ENCODE assay signal across 9 mouse cellular contexts in the genomic region with DNA sequence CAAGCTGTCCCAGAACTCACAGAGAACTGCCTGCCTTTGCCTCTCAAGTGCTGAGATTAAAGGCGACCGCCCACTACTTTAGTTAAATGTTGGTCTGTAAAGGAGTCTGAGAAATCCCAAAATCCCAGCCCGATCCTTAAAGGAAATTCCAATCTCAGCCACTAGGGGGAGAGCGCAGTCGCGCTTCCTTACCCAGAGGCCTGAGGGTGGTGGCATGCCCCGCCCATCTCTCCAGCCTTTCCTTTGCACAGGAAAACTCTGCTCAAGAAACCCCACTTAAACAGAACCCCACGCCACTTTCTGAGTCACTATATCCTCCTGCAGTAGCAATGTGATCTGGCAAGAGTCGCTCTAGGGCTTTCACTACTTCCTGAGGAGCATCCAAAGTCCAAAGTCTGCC. TPM values are rescaled to one million over a fixed set of nuclear protein-coding genes. Genes with fewer than 3 reads are reported as not detected.
DNase-seq lines count a peak whose midpoint lies in the region; ATAC-seq and TF ChIP-seq lines count a peak whose summit lies in the region.
"Had no signal": no experiment of that assay in that cellular context is flagged by ENCODE, and none has a peak within 500 bp of the region (broad histone marks: within the 10 kb centered on the region; RNA-seq: fewer than 3 reads in every experiment).

No protein-coding gene starts in this region.

- 3% methylated on average over 9 of the region's 9 CpGs for WGBS in limb, embryonic 13.5 days
- WGBS in midbrain, embryonic 13.5 days = 2% methylated on average over 9 of the region's 9 CpGs
- WGBS in spleen, adult 2 months = 2% methylated on average over 9 of the region's 9 CpGs

- no peaks in the 10 kb centered on the region for H3K36me3 ChIP-seq in limb, embryonic 13.5 days
- H3K36me3 ChIP-seq in midbrain, embryonic 13.5 days = no peaks in the 10 kb centered on the region
- H3K36me3 ChIP-seq in spleen, adult 2 months (ENCODE audit: control insufficient read depth, insufficient read depth, low read length) = no peaks in the 10 kb centered on the region

- peak; percentile 38 for ATAC-seq in activated CD4-positive, CD25-positive, alpha-beta regulatory T cell, adult 4 months
- peak; percentile 61 for ATAC-seq in inflammation-experienced regulatory T-cells, adult 6 months
- ATAC-seq in limb, embryonic 13.5 days (ENCODE audit: low FRiP score, low read depth) = peak; percentile 58; the same call in 1 of the 2 replicates
- ATAC-seq in midbrain, embryonic 13.5 days = peak; percentile 65

- H3K27ac ChIP-seq in limb, embryonic 13.5 days = peak overlapping the region; percentile 59
- no peak overlapping the region for H3K27ac ChIP-seq in midbrain, embryonic 13.5 days
- 0 out of 2 replicates have a peak overlapping the region, but pooled peaks have one; percentile 12 for H3K27ac ChIP-seq in spleen, adult 2 months (ENCODE audit: insufficient read depth, low read length)

- no peaks in the 10 kb centered on the region for H3K9me3 ChIP-seq in limb, embryonic 13.5 days
- no peaks in the 10 kb centered on the region for H3K9me3 ChIP-seq in midbrain, embryonic 13.5 days

- TF ChIP-seq CTCF in spleen, adult 2 months (IDR thresholded peaks at IDR 0.05; ENCODE audit: extremely low read depth, insufficient read depth, insufficient read length, insufficient replicate concordance) = peak; percentile 69; the same call in 1 of the 2 replicates

- peak overlapping the region; percentile 39 for H3K4me2 ChIP-seq in limb, embryonic 13.5 days (replicated peaks)
- H3K4me2 ChIP-seq in midbrain, embryonic 13.5 days (replicated peaks) = no peak overlapping the region

- no peaks in the 10 kb centered on the region for H3K27me3 ChIP-seq in limb, embryonic 13.5 days
- H3K27me3 ChIP-seq in midbrain, embryonic 13.5 days = no peaks in the 10 kb centered on the region
- no peaks in the 10 kb centered on the region for H3K27me3 ChIP-seq in spleen, adult 2 months (ENCODE audit: control insufficient read depth, insufficient read depth, low read length)

- TF ChIP-seq POLR2A in spleen, adult 2 months (IDR thresholded peaks at IDR 0.05; ENCODE audit: low read depth, low read length) = no peak

- peak overlapping the region; percentile 65; the same call in 1 of the 2 replicates for H3K9ac ChIP-seq in limb, embryonic 13.5 days
- H3K9ac ChIP-seq in midbrain, embryonic 13.5 days (replicated peaks) = no peak overlapping the region

- H3K4me3 ChIP-seq in limb, embryonic 13.5 days = no peak overlapping the region
- no peak overlapping the region for H3K4me3 ChIP-seq in midbrain, embryonic 13.5 days (replicated peaks)
- peak overlapping the region; percentile 10; the same call in 1 of the 2 replicates for H3K4me3 ChIP-seq in spleen, adult 2 months (ENCODE audit: extremely low read depth, insufficient read depth, insufficient read length)
- H3K4me3 ChIP-seq: erythroblast, embryonic 14.5 days had no signal

- peaks cover 13% of the 10 kb centered on the region for H3K4me1 ChIP-seq in limb, embryonic 13.5 days
- peaks cover 3% of the 10 kb centered on the region for H3K4me1 ChIP-seq in midbrain, embryonic 13.5 days (replicated peaks)
- peaks cover 4% of the 10 kb centered on the region; the same call in 1 of the 2 replicates for H3K4me1 ChIP-seq in spleen, adult 2 months (ENCODE audit: control insufficient read depth, insufficient read depth, insufficient read length)

- peak; percentile 91 for DNase-seq in 3T3-L1 (ENCODE audit: low read depth, low spot score)
- DNase-seq in embryo, embryonic 10 days (ENCODE audit: low spot score) = peak; percentile 87
- peak; percentile 58 to 65 for DNase-seq in gastrocnemius, postnatal 36 days
- DNase-seq in spleen, adult 2 months (ENCODE audit: low read depth in 1 of 2, low spot score in 2 of 2) = peak in 1 of 2 experiments; percentile 53

- intact Hi-C loops in gastrocnemius, postnatal 36 days (cut with DNase I) = loop anchor here (5.0 kb wide), 2 partner anchors 262 to 352 kb away; a partner anchor contains a TSS

RNA-seq across cellular contexts. Expression of a gene that starts 4.5 kb away (rescaled TPM):
- polyA plus RNA-seq in activated CD4-positive, CD25-positive, alpha-beta regulatory T cell, adult 4 months (2017; shearing (Covaris generic)) = 10 to 100 TPM; 12.7 to 22.3 TPM
- total RNA-seq in gastrocnemius, postnatal 36 days (2021) = 10 to 100 TPM; 15.7 to 21.9 TPM
- polyA plus RNA-seq in inflammation-experienced regulatory T-cells, adult 6 months (2017; shearing (Covaris generic)) = 10 to 100 TPM; 15.9 to 20.8 (median 17.2) TPM
- 49.6 and 50.3 TPM in 2 replicates for polyA plus RNA-seq in limb, embryonic 13.5 days (2015; fragmentation: Nextera tagmentation; extraction: Ambion mirVana)
- polyA plus RNA-seq in midbrain, embryonic 13.5 days (2015; fragmentation: Nextera tagmentation; extraction: Ambion mirVana) = 78.8 and 80.7 TPM in 2 replicates
- polyA plus RNA-seq in spleen, adult 2 months (2012; rRNA removed) = 97.0 and 108 TPM in 2 replicates

RNA-seq across cellular contexts. Expression of a gene that starts 11.3 kb away (rescaled TPM):
- 100 to 1,000 TPM; 144 to 253 TPM for polyA plus RNA-seq in activated CD4-positive, CD25-positive, alpha-beta regulatory T cell, adult 4 months (2017; shearing (Covaris generic))
- total RNA-seq in gastrocnemius, postnatal 36 days (2021) = 1 to 10 TPM in 1 of 2 experiments, under 1 TPM in 1; 0.99 to 1.8 TPM
- 100 to 1,000 TPM in 2 of 3 experiments, 10 to 100 TPM in 1; 97.0 to 604 (median 276) TPM for polyA plus RNA-seq in inflammation-experienced regulatory T-cells, adult 6 months (2017; shearing (Covaris generic))
- polyA plus RNA-seq in limb, embryonic 13.5 days (2015; fragmentation: Nextera tagmentation; extraction: Ambion mirVana) = 1.7 and 2.1 TPM in 2 replicates
- 2.5 and 2.9 TPM in 2 replicates for polyA plus RNA-seq in midbrain, embryonic 13.5 days (2015; fragmentation: Nextera tagmentation; extraction: Ambion mirVana)
- 7.7 and 62.7 TPM in 2 replicates for polyA plus RNA-seq in spleen, adult 2 months (2012; rRNA removed)

RNA-seq across cellular contexts. Expression of a gene that starts 21.9 kb away (rescaled TPM):
- polyA plus RNA-seq in activated CD4-positive, CD25-positive, alpha-beta regulatory T cell, adult 4 months (2017; shearing (Covaris generic)) = 100 to 1,000 TPM; 101 to 105 TPM
- total RNA-seq in gastrocnemius, postnatal 36 days (2021) = 10 to 100 TPM; 77.7 to 97.4 TPM
- 100 to 1,000 TPM in 1 of 3 experiments, 10 to 100 TPM in 2; 51.9 to 107 (median 70.2) TPM for polyA plus RNA-seq in inflammation-experienced regulatory T-cells, adult 6 months (2017; shearing (Covaris generic))
- polyA plus RNA-seq in limb, embryonic 13.5 days (2015; fragmentation: Nextera tagmentation; extraction: Ambion mirVana) = 114 and 121 TPM in 2 replicates
- 163 and 180 TPM in 2 replicates for polyA plus RNA-seq in midbrain, embryonic 13.5 days (2015; fragmentation: Nextera tagmentation; extraction: Ambion mirVana)
- 393 and 605 TPM in 2 replicates for polyA plus RNA-seq in spleen, adult 2 months (2012; rRNA removed)

RNA-seq across cellular contexts. Expression of a gene that starts 26.4 kb away (rescaled TPM):
- polyA plus RNA-seq in activated CD4-positive, CD25-positive, alpha-beta regulatory T cell, adult 4 months (2017; shearing (Covaris generic)) = 1 to 10 TPM; 2.7 to 2.8 TPM
- under 1 TPM; 0.28 to 0.30 TPM for total RNA-seq in gastrocnemius, postnatal 36 days (2021)
- 1 to 10 TPM; 2.1 to 3.9 (median 3.7) TPM for polyA plus RNA-seq in inflammation-experienced regulatory T-cells, adult 6 months (2017; shearing (Covaris generic))
- polyA plus RNA-seq in limb, embryonic 13.5 days (2015; fragmentation: Nextera tagmentation; extraction: Ambion mirVana) = 0.53 and 0.64 TPM in 2 replicates
- polyA plus RNA-seq in midbrain, embryonic 13.5 days (2015; fragmentation: Nextera tagmentation; extraction: Ambion mirVana) = 0.36 and 0.49 TPM in 2 replicates
- 16.6 and 17.9 TPM in 2 replicates for polyA plus RNA-seq in spleen, adult 2 months (2012; rRNA removed)

RNA-seq across cellular contexts. Expression of a gene that starts 37.4 kb away (rescaled TPM):
- polyA plus RNA-seq in activated CD4-positive, CD25-positive, alpha-beta regulatory T cell, adult 4 months (2017; shearing (Covaris generic)) = 100 to 1,000 TPM; 133 to 149 TPM
- 10 to 100 TPM; 21.6 to 22.4 TPM for total RNA-seq in gastrocnemius, postnatal 36 days (2021)
- 100 to 1,000 TPM; 118 to 168 (median 129) TPM for polyA plus RNA-seq in inflammation-experienced regulatory T-cells, adult 6 months (2017; shearing (Covaris generic))
- polyA plus RNA-seq in limb, embryonic 13.5 days (2015; fragmentation: Nextera tagmentation; extraction: Ambion mirVana) = 287 and 322 TPM in 2 replicates
- polyA plus RNA-seq in midbrain, embryonic 13.5 days (2015; fragmentation: Nextera tagmentation; extraction: Ambion mirVana) = 224 and 241 TPM in 2 replicates
- 175 and 184 TPM in 2 replicates for polyA plus RNA-seq in spleen, adult 2 months (2012; rRNA removed)
